Mouse (Mus musculus): ENCODE results near the gene Gm21188.
"Not testable (repeated sequence)": the region's sequence is repeated elsewhere in the genome, so short reads cannot be mapped to it uniquely, and the experiment has no call there.

The Gm21188 gene

GRCm38 (mm10) chr13:120052085-120052484 lies at the start of gene Gm21188:
TSS of gene Gm21188 (minus strand) at chr13:120052194.
- DNase-seq (ENCODE audit: low spot score): not testable (repeated sequence)

GRCm38 (mm10) chr13:120099327-120099726 lies 47.3 kb upstream of the Gm21188 start:
- DNase-seq (ENCODE audit: low spot score): not testable (repeated sequence)

- not testable (repeated sequence) for DNase-seq (ENCODE audit: low spot score)
These were observed 44.9 kb upstream of the Gm21188 start for GRCm38 (mm10) chr13:120096938-120097256.

- peak; percentile 3 for DNase-seq (ENCODE audit: low spot score)
These were observed 44.4 kb upstream of the Gm21188 start for GRCm38 (mm10) chr13:120096241-120096937.

- not testable (repeated sequence) for DNase-seq (ENCODE audit: low spot score)
These were observed 41.0 kb upstream of the Gm21188 start for GRCm38 (mm10) chr13:120092950-120093349.

GRCm38 (mm10) chr13:120079644-120080043 lies 27.6 kb upstream of the Gm21188 start:
- DNase-seq (ENCODE audit: low spot score): not testable (repeated sequence)

GRCm38 (mm10) chr13:120070878-120071277 lies 18.9 kb upstream of the Gm21188 start:
- not testable (repeated sequence) for DNase-seq (ENCODE audit: low spot score)

GRCm38 (mm10) chr13:120070012-120070598 lies 18.1 kb upstream of the Gm21188 start:
- DNase-seq (ENCODE audit: low spot score): not testable (repeated sequence)

GRCm38 (mm10) chr13:120063439-120064089 lies 11.6 kb upstream of the Gm21188 start:
- not testable (repeated sequence) for DNase-seq (ENCODE audit: low spot score)

- DNase-seq (ENCODE audit: low spot score): not testable (repeated sequence)
These were observed 10.9 kb upstream of the Gm21188 start for GRCm38 (mm10) chr13:120062903-120063302.

- not testable (repeated sequence) for DNase-seq (ENCODE audit: low spot score)
These were observed 3.4 kb downstream of the Gm21188 start for GRCm38 (mm10) chr13:120048608-120049007.

- not testable (repeated sequence) for DNase-seq (ENCODE audit: low spot score)
These were observed 3.8 kb downstream of the Gm21188 start for GRCm38 (mm10) chr13:120048186-120048585.

GRCm38 (mm10) chr13:120046422-120047209 lies 5.4 kb downstream of the Gm21188 start:
- peak; percentile 1 for DNase-seq (ENCODE audit: low spot score)

GRCm38 (mm10) chr13:120041145-120041544 lies 10.8 kb downstream of the Gm21188 start:
- DNase-seq (ENCODE audit: low spot score): peak; percentile 53

GRCm38 (mm10) chr13:120037881-120038280 lies 14.1 kb downstream of the Gm21188 start:
- DNase-seq (ENCODE audit: low spot score): peak; percentile 30

- peak; percentile 28 for DNase-seq (ENCODE audit: low spot score)
These were observed 15.3 kb downstream of the Gm21188 start for GRCm38 (mm10) chr13:120036577-120037115.

- not testable (repeated sequence) for DNase-seq (ENCODE audit: low spot score)
These were observed 16.8 kb downstream of the Gm21188 start for GRCm38 (mm10) chr13:120035151-120035550.

- DNase-seq (ENCODE audit: low spot score): not testable (repeated sequence)
These were observed 17.4 kb downstream of the Gm21188 start for GRCm38 (mm10) chr13:120034637-120035036.

GRCm38 (mm10) chr13:120033516-120034190 lies 18.3 kb downstream of the Gm21188 start:
- peak; percentile 25 for DNase-seq (ENCODE audit: low spot score)

GRCm38 (mm10) chr13:120031676-120032075 lies 20.3 kb downstream of the Gm21188 start:
- DNase-seq (ENCODE audit: low spot score): not testable (repeated sequence)

- peak; percentile 23 for DNase-seq (ENCODE audit: low spot score)
These were observed 24.6 kb downstream of the Gm21188 start for GRCm38 (mm10) chr13:120027368-120027767.

Measured in embryo, embryonic 10.5 days (tissue).